ENCODE assay signal across 9 mouse cellular contexts in the genomic region with DNA sequence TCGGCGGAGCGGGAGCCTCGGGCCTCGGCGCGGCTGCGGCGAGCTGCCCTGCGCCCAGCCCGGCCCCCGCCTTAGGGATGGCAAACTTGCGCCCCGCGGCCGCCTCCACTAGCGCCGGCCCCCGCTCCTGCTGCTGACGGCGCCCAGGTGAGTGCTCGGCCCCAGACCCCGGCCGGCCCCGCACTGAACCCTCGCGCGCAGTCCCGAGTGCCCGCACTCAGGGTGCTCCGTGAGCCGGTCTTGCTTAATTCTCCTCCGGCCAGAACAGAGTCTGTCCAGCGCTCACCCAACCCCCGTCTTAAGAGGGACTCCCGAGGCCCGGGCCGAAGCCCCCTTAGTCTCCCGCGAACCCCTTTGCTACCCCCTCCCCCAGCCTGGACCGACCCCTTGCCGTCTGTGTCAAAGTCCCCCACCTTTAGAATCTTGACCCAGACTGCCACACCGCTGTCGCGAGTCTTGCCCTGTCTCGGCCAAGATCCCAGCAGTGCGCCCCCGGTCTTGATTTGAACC. TPM values are rescaled to one million over a fixed set of nuclear protein-coding genes. Genes with fewer than 3 reads are reported as not detected.
DNase-seq lines count a peak whose midpoint lies in the region; ATAC-seq and TF ChIP-seq lines count a peak whose summit lies in the region.
"Had no signal": no experiment of that assay in that cellular context is flagged by ENCODE, and none has a peak within 500 bp of the region (broad histone marks: within the 10 kb centered on the region; RNA-seq: fewer than 3 reads in every experiment).

No protein-coding gene starts in this region.

- WGBS in intestine, postnatal 0 days = under 1% methylated on average over 29 of the region's 48 CpGs
- WGBS in neural tube, embryonic 14.5 days = under 1% methylated on average over 36 of the region's 48 CpGs

- no peak for TF ChIP-seq CTCF in testis, adult 2 months (IDR thresholded peaks at IDR 0.05; ENCODE audit: control insufficient read depth, insufficient read depth, insufficient replicate concordance, low read depth, low read length)
- no peak for TF ChIP-seq CTCF in intestine, postnatal 0 days (IDR thresholded peaks at IDR 0.05; ENCODE audit: low read depth)

- no peaks in the 10 kb centered on the region for H3K9me3 ChIP-seq in intestine, postnatal 0 days (ENCODE audit: control insufficient read depth)
- no peaks in the 10 kb centered on the region for H3K9me3 ChIP-seq in neural tube, embryonic 14.5 days (ENCODE audit: control insufficient read depth, low read length)

- no peaks in the 10 kb centered on the region; the same call in 1 of the 2 replicates for H3K27me3 ChIP-seq in testis, adult 2 months (ENCODE audit: control insufficient read depth, insufficient read depth, low read length)
- H3K27me3 ChIP-seq in intestine, postnatal 0 days (replicated peaks; ENCODE audit: control insufficient read depth, insufficient read depth, low read length) = peaks cover 74% of the 10 kb centered on the region
- peaks cover 5% of the 10 kb centered on the region; the same call in 1 of the 2 replicates for H3K27me3 ChIP-seq in neural tube, embryonic 14.5 days (ENCODE audit: control insufficient read depth, insufficient read depth, low read length)

- no peaks in the 10 kb centered on the region for H3K36me3 ChIP-seq in testis, adult 2 months (ENCODE audit: control insufficient read depth, insufficient read depth, low read length)
- H3K36me3 ChIP-seq in intestine, postnatal 0 days (ENCODE audit: control insufficient read depth, insufficient read depth) = no peaks in the 10 kb centered on the region
- H3K36me3 ChIP-seq in neural tube, embryonic 14.5 days (ENCODE audit: control insufficient read depth, insufficient read depth, low read length) = no peaks in the 10 kb centered on the region
- H3K36me3 ChIP-seq: G1E had no signal

- TF ChIP-seq POLR2A in testis, adult 2 months (IDR thresholded peaks at IDR 0.05; ENCODE audit: control insufficient read depth, low read depth, low read length) = no peak

- ATAC-seq in cerebellum, adult (ENCODE audit: insufficient number of reproducible peaks, low FRiP score, low TSS enrichment) = no peak
- no peak for ATAC-seq in intestine, postnatal 0 days
- no peak for ATAC-seq in neural tube, embryonic 14.5 days (ENCODE audit: low read depth)

- peak overlapping the region; percentile 48 for H3K9ac ChIP-seq in intestine, postnatal 0 days (ENCODE audit: low read depth, low read length)
- H3K9ac ChIP-seq in neural tube, embryonic 14.5 days (replicated peaks; ENCODE audit: low read depth, low read length) = peak overlapping the region; percentile 91

- peaks cover 27% of the 10 kb centered on the region for H3K4me1 ChIP-seq in testis, adult 2 months (ENCODE audit: control insufficient read depth, insufficient read depth, low read length)
- no peaks in the 10 kb centered on the region; the same call in 1 of the 2 replicates for H3K4me1 ChIP-seq in intestine, postnatal 0 days (replicated peaks; ENCODE audit: control insufficient read depth, insufficient read depth, low read length)
- peaks cover 53% of the 10 kb centered on the region for H3K4me1 ChIP-seq in neural tube, embryonic 14.5 days (ENCODE audit: control insufficient read depth, insufficient read depth, low read length)

- no peak overlapping the region for H3K27ac ChIP-seq in testis, adult 2 months (ENCODE audit: control insufficient read depth, insufficient read depth, low read depth, low read length)
- H3K27ac ChIP-seq in intestine, postnatal 0 days (ENCODE audit: low read depth, low read length) = no peak overlapping the region
- H3K27ac ChIP-seq in neural tube, embryonic 14.5 days (ENCODE audit: low read depth, low read length) = peak overlapping the region; percentile 78

- peak overlapping the region; percentile 59 for H3K4me3 ChIP-seq in testis, adult 2 months (ENCODE audit: control insufficient read depth, low read depth, low read length)
- H3K4me3 ChIP-seq in intestine, postnatal 0 days (ENCODE audit: low read depth, low read length) = peak overlapping the region; percentile 51
- H3K4me3 ChIP-seq in neural tube, embryonic 14.5 days (ENCODE audit: low read depth, low read length) = peak overlapping the region; percentile 78

- H3K4me2 ChIP-seq in intestine, postnatal 0 days (replicated peaks; ENCODE audit: low read depth) = peak overlapping the region; percentile 94
- H3K4me2 ChIP-seq in neural tube, embryonic 14.5 days (ENCODE audit: low read depth, low read length) = peak overlapping the region; percentile 85

- DNase-seq in cerebellum, postnatal 14 days = peak; percentile 62 to 74
- no peak for DNase-seq in testis, postnatal 14 days (ENCODE audit: low spot score)
- no peak for DNase-seq in right cerebral cortex, postnatal 25 days
- no peak for DNase-seq in thymus, adult 18-20 months

RNA-seq across cellular contexts. Expression of gene Adgrb2, which starts 0.5 kb away (rescaled TPM):
- 1.2 and 1.6 TPM in 2 replicates for polyA plus RNA-seq in testis, adult 2 months (2012; rRNA removed)
- 0.43 and 0.70 TPM in 2 replicates for polyA plus RNA-seq in intestine, postnatal 0 days (2015; fragmentation: Nextera tagmentation; extraction: Ambion mirVana)
- 15.4 and 17.1 TPM in 2 replicates for polyA plus RNA-seq in neural tube, embryonic 14.5 days (2014; fragmentation: Nextera tagmentation; extraction: Ambion mirVana)
- polyA plus RNA-seq: G1E had no signal

RNA-seq across cellular contexts. Expression of gene Spocd1, which starts 56.2 kb away (rescaled TPM):
- 5.1 and 5.4 TPM in 2 replicates for polyA plus RNA-seq in testis, adult 2 months (2012; rRNA removed)
- polyA plus RNA-seq in intestine, postnatal 0 days (2015; fragmentation: Nextera tagmentation; extraction: Ambion mirVana) = not detected in 2 replicates
- not detected in 2 replicates for polyA plus RNA-seq in neural tube, embryonic 14.5 days (2014; fragmentation: Nextera tagmentation; extraction: Ambion mirVana)
- polyA plus RNA-seq: G1E had no signal

Comparison
In these comparisons a context has a peak if more than half of its experiments do, and no peak if none do; other contexts are left out.
1. DNase-seq: peak in cerebellum, postnatal 14 days (2 of 2); none in testis, postnatal 14 days (single experiment), right cerebral cortex, postnatal 25 days (single experiment) and thymus, adult 18-20 months (0 of 2).
2. Peak in every context shown above with its lines, with median percentiles within 50 percentile points of each other: H3K4me3 ChIP-seq.